Mouse (Mus musculus) lung, postnatal 10 days (tissue): ENCODE measurements around the gene Stk19.
A peak's percentile ranks its signal among the peaks of the same experiment; 100 is the strongest.

Experiments
- DNase-seq: peaks from one replicate; pipeline ENCODE4 v3.0.0; 2021

Stk19 gene

DNA sequence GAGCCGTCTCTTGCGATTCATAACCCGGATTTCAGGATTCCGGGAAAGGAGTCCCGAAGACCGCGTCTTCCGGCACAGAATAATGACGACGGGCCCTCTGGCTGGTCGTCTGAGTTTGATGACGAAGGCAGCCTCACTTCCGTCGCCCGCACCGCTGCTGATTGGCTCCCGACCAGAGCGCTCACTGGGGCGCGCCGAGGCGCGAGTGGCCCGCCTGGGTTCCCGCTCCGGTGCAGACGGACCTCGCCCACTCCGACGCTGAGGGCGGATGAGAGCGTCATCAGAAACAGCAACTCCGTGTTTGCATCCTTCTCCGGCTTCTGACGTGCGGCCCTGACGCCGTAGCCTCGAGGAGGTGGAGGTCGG lies at the start of gene Stk19, which contains the start of gene Dxo:
TSS of gene Stk19 (minus strand) at position 90 of the 366 bp plus-strand sequence.
TSS of gene Dxo (plus strand) at position 164 of the 366 bp plus-strand sequence.
- DNase-seq: peak; percentile 97

DNA sequence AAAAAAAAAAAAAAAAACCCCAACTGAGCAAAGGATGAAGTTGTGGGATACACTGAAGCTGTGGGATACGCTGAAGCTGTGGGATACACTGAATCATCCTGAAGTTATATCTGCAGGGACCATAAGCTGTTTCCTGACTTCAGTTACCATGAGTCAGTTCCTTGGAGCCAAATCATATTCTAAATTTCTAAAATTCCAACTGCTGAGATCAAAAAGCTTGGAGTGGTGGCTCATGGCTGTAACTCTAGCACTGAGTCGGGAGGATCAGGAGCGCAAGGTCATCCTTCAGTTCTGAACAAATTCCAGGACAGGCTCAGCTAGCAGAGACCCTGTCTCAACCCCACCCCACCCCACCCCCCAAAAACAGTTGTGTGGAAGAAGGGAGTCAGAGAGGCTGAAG lies 48.9 kb upstream of the Stk19 start:
- DNase-seq: no peak

- no peak for DNase-seq
Observed at GRCm38 (mm10) chr17:34884704-34885103, 48.0 kb upstream of the Stk19 start.

DNA sequence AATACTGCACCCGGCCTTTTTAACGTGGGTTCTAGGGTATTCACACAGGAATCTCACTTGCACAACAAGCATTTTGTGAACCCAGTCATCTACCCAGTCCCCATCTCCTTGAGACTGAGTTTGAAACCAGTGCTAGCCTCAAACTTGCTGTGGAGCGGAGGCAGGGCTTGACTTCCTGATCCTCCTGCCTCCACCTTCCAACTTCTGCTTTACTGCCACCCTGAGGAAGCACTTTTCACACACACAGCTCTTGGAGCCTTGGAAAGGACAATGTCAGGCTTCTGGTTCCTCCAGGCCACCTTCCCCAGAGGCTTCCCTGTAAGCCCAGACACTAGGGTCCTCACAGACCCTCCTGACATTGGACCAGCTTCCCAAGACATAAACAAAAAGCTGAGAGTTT lies 46.6 kb upstream of the Stk19 start:
- DNase-seq: no peak

DNA sequence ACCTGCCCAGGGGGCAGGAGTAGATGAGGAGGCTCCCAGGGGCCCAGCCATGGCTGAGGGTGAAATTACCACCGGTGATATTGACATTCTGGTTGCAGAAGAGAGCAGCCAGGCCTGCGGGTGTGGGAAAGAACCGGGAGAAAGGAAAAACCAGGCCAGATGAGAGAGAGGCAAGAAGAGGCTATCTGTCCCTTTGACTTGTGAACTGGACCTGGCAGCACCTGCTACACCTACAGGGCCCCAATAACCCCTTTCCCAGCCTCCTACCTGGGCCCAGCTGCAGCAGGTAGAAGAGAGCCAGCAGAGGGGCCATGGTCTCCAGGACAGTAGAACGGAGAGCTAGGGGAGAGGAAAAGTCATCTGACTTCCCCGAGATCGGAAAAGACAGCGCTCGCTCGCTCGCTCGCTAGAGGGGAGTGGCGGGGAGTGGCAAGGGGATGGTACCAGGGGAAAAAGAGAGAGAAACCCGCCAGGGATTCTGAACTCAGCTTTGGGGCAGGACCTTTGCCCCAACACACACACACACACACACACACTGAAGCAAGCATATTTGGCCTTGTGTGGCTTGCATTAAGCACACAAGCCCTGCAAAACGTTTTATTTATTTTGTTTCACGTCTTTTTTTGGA lies 45.1 kb upstream of the Stk19 start, which contains the start of gene Gm20547:
TSS of gene Gm20547 (minus strand) at position 360 of the 628 bp plus-strand sequence.
- no peak for DNase-seq

DNA sequence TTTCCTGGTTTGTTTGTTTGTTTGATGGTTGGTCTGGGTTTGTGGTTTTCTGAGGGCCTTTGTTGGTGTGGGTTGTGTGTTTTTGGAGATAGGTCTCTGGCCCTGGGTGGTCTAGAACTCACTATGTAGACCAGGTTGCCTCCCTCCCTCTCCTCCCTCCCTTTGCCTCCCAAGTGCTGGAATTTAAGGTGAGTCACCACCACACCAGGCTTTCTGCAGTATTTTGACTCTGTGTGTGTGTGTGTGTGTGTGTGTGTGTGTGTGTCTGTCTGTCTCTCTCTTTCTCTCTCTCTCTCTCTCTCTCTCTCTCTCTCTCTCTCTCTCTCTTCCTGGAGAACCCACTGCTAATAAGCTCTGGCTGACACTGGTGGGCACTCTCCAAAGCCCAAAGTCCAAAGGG lies 44.4 kb upstream of the Stk19 start:
- no peak for DNase-seq

- DNase-seq: no peak
Observed at GRCm38 (mm10) chr17:34879336-34879879, 42.7 kb upstream of the Stk19 start, which contains the start of gene Zbtb12. Zbtb12 (plus strand) TSS chr17:34879483.

DNA sequence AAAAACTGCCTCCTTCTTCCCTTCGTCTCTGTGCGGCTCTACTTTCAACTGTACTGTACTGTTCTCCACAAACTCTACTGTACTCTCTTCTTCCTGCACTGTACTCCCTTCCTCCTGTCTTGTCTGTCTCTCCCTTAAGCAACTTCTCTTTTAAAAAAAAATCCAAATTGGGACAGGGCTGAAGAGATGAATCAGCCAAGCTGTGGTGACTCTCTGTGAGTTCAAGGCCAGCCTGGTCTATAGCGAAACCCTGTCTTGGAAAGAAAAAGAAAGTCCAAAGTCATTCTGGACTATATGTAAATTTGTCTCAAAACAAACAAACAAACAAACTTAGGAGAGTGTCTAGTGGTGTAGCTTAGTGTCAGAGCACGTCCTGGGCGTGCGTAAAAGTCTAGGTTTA lies 37.6 kb upstream of the Stk19 start:
- no peak for DNase-seq

DNA sequence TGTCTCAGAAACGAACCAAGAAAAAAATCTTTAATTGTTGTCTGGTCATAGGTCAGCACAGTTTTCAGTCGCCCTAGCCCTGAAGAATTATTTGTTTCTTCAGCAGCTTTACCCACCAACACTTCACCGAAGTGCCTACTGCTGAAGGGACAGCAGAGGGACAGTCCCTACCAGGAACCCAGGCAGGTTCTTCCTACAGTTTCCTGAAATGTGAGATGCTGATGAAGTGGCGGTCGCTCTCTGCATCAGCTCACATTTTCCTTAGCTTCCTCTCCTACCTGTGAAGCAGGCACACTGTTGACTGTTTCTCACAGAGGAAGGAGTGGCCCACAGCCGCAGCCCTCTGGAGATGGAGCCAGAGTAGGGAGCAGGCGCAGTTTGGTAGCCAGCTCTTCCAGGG lies 29.2 kb upstream of the Stk19 start:
- no peak for DNase-seq

- no peak for DNase-seq
Observed at GRCm38 (mm10) chr17:34862416-34863081, 25.8 kb upstream of the Stk19 start, which contains the start of gene Cfb. Cfb (minus strand) TSS chr17:34862518.

DNA sequence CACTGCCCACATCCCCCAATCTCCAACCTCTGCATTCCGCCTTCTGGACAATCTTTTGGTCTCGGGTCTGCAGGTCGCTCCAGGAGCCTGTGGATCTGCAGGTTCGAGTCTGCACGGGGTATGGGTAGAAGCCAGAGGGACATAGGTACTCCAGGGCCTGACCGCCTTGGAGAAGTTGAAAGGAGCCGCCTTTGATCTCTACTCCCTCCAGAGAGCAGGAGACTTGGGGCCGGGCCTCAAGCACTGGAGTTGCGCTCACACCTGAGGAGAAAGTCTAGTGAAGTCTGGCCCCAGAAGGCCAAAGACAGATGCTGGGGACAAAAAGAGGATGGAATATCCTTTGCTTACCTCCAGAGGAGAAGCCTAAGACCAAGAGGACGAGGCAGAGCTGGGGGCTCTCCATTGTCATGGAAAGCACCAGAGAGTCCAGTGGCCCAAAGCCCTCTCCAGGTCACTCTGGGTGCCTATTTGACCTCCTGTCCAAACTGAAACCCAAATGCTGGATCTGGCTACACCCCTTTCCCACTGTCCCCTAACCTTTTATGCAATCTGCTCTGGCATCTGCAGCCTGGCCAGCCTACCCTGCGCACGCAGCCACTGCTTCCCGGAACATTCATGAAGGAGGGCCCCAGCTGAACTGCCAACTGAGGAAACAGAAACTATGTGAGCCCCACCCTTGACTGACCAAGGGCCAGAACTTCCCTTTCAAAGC lies 25.1 kb upstream of the Stk19 start:
- peak; percentile 34 for DNase-seq

- DNase-seq: no peak
Observed at GRCm38 (mm10) chr17:34860514-34860913, 23.8 kb upstream of the Stk19 start.

GRCm38 (mm10) chr17:34858670-34859069 lies 21.9 kb upstream of the Stk19 start:
- DNase-seq: no peak

GRCm38 (mm10) chr17:34855825-34856224 lies 19.1 kb upstream of the Stk19 start:
- DNase-seq: peak; percentile 63

DNA sequence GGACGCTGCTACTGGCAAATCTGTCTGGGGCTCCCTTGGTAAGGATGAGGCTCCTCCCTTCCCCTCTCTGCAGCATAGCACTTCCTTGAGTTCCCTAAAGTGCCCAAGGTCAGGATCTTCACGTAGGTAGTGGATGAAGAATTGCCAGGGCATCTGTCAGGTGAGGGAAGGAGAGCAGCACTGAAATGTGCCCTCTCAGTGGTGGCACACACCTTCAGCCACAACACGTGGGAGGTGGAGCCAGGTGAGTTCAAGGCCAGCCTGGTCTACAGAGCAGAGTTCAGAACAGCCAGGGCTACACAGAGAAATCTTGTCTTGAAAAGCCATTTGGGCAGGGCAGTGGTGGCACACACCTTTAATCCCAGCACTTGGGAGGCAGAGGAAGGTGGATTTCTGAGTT lies 18.0 kb upstream of the Stk19 start:
- DNase-seq: no peak

DNA sequence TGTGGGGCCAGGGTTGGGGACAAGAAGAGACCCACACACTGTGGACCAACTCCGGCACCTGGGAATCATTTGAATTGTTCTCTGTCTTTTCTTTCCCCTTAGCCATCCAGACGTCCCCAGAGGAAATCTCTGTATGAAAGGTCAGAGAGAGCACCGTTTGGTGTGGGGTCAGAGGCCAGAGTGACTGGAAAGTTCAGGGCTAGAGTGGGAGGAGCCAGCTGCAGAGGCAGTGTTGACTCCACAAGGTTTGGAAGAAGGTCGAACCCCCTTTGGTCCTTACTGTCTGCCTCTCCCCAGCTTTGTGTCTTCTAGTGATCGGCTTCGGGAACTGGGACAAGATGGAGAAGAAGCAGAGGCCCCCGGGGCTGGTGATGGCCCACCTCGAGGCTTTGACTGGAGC lies 16.8 kb upstream of the Stk19 start:
- no peak for DNase-seq

DNA sequence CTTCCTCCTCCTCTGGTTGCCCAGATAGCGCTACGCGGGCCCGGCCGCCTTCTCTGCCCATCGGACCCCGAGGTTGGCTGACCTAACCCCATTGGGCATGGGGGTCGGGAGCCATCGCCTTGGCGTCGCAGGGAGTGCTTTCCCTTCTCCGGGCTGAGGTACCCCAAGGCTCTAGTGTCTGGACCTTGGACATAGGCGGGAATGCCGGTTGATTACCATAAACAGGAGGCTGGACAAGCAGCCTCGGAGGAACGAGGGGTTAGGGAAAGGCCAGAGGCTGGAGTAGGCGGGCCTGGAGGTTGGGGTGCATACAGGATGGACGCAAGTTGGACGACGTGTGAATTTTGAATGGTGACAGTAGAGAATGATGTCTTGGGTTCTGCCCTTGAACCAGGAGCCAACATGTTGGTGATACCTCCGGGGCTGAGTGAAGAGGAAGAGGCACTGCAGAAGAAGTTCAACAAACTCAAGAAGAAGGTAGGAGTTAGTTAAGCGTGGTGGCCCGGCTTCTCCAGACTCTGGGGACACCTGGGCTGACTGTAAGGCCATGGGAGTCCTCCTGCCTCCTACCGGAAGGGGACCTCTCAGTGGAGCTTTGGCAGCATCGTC lies 13.9 kb upstream of the Stk19 start:
- DNase-seq: no peak

GRCm38 (mm10) chr17:34849722-34850516 lies 13.2 kb upstream of the Stk19 start, which contains the start of the genes Skiv2l and Nelfe:
Skiv2l (minus strand) TSS chr17:34850210.
Nelfe (plus strand) TSS chr17:34850391.
- DNase-seq: peak; percentile 99

- no peak for DNase-seq
Observed at GRCm38 (mm10) chr17:34847615-34848014, 10.9 kb upstream of the Stk19 start.

DNA sequence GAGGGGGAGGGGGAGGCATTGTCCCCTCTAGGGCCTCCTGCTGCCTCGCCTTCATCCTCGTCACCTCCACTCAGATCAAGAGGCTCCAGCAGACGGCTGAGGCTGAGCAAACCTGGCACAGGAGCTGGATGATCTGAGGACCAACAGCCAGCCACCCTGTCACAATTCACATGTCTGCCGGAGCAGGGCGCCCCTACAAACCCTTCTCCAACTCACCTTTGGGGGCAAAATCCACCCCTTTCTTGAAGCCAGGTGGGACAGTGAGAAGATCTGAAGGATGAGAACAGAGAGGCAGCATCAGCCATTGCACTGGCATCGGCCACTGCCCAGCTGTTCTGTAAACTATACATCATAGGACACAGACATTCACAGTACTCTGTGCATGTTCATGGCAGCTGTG lies 10.4 kb upstream of the Stk19 start:
- DNase-seq: no peak

GRCm38 (mm10) chr17:34844884-34845283 lies 8.1 kb upstream of the Stk19 start:
- no peak for DNase-seq

DNA sequence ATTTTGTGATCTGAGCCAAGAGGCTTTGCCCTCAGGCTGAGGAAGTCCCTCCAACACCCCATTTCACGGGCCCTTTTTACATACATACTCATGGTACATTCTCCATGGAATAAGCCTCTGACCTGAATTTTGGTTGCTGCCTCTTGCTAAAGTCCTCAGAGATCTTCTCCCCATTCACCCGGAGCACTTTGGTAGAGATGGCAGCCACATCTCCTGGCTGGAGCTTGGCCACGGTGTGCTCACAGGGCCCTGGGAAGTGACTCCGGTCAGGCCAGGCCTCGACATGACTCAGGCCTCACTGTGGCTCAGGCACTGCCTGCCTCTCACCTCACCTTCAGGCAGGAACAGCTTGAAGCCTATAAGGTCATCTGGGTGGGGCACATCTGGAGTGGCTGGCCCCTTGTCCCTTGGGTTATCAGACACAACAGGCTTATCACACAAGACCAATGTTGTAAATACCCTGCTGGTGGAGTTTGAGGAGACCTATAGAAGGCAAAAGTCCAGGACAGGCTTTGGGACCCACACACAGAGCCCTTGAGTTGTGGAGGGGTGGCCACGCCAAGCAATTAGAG lies 4.1 kb upstream of the Stk19 start:
- no peak for DNase-seq
